Mouse (Mus musculus): ENCODE results near the gene DXBay18. TPM values are rescaled to one million over a fixed set of nuclear protein-coding genes. Genes with fewer than 3 reads are reported as not detected.
"Not testable (repeated sequence)": the region's sequence is repeated elsewhere in the genome, so short reads cannot be mapped to it uniquely, and the experiment has no call there.

DXBay18 gene
- polyA plus RNA-seq (2017; shearing (Covaris generic)) = not detected

DNA sequence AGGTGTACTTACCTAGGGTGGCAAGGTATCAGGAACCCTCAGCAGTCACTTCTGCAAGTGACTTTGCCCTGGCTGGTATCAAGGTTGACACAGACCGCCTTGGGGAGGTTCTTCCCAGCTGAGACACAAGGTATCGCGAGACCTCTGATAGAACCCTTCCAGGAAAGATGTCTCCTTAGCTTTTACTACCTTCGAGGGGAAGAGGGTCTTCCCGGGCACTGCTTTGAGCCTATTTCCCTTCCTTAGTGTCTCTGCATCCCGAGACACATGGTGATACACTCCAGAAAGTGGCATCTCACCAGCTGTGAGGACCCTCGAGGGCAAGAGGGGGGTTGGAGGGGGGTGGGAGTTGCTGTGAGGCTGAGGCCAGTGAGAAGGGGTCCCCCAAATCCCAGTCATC is at the start of gene DXBay18:
Gene DXBay18, minus strand, starts transcription at position 101 of the 400 bp plus-strand sequence.
- not testable (repeated sequence) for ATAC-seq

DNA sequence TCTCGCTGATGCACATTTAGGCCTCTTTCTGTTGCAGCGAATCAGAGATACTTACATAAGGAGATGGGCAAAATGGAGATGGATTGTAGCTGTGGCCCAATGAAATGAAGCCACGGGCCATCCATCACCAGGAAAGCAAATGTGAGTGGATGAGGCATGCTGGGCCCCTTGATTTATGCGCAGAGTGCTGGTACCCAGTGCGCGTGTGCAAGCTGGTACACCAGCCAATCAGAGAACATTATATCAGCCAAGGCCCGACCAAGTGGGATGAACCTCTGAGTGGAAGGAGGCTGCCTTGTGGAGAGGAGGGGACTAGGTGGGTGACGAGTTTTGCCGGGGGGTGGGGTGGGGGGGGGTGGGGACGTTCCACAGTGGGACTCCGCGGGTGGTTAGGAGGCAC is 42.7 kb upstream of the DXBay18 start, which contains the start of gene Xlr3b:
Gene Xlr3b, plus strand, starts transcription at position 274 of the 400 bp plus-strand sequence.
- peak; percentile 14 for ATAC-seq

DNA sequence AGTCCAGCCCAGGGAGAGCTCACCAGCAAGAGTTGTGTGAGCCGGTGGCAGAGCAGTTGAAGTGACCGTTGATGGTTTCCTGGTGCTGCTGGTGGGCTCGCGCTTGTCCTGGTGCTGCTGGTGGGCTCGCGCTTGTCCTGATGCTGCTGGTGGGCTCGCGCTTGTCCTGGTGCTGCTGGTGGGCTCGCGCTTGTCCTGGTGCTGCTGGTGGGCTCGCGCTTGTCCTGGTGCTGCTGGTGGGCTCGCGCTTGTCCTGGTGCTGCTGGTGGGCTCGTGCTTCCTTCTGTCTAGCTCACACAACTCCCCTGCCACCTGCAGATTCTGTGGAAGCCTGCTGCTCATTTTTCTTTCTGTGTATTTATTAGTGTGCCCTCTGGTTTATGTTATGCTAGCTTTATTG is 27.6 kb upstream of the DXBay18 start, which contains the start of gene Spin2d:
Gene Spin2d, minus strand, starts transcription at position 101 of the 400 bp plus-strand sequence.
- not testable (repeated sequence) for ATAC-seq

DNA sequence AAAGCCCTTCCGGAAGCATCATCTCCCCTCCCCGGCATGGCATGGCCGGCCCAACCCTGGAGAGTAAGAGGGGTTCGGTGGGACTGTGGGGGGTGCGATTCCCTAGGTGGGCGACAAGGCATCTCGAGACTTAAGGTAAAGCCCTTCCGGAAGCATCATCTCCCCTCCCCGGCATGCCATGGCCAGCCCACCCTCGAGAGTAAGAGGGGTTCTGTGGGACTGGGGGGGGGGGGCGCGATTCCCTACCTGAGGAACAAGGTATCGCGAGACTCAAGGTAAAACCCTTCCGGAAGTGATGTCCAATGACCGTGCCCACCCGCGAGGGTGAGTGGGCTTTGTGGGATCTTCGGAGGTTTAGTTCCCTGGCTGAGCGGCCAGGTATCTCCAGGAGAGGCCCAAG is 754 bp downstream of the DXBay18 start, which contains the start of gene Xlr5b:
Gene Xlr5b, plus strand, starts transcription at position 301 of the 400 bp plus-strand sequence.
- not testable (repeated sequence) for ATAC-seq

DNA sequence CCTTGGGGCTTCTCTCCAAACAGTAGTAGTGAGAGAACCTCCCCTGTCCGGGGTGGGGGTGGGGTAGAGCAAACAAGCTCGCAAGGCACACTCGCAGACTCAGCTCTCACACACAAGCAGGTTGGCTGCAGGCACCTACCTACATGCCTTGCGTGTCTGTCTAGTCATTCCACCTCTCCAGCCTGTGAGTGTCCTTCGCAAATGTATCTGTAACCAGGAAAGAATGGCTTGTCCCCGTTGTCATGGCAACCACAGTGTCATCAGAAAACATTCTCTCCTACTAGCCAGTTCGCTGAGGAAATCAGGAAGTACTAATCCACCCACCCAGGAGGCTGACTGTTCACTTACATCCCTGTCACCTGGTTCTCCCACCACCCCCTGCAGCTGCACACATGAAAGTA is 6.0 kb downstream of the DXBay18 start:
- ATAC-seq = peak; percentile 43

DNA sequence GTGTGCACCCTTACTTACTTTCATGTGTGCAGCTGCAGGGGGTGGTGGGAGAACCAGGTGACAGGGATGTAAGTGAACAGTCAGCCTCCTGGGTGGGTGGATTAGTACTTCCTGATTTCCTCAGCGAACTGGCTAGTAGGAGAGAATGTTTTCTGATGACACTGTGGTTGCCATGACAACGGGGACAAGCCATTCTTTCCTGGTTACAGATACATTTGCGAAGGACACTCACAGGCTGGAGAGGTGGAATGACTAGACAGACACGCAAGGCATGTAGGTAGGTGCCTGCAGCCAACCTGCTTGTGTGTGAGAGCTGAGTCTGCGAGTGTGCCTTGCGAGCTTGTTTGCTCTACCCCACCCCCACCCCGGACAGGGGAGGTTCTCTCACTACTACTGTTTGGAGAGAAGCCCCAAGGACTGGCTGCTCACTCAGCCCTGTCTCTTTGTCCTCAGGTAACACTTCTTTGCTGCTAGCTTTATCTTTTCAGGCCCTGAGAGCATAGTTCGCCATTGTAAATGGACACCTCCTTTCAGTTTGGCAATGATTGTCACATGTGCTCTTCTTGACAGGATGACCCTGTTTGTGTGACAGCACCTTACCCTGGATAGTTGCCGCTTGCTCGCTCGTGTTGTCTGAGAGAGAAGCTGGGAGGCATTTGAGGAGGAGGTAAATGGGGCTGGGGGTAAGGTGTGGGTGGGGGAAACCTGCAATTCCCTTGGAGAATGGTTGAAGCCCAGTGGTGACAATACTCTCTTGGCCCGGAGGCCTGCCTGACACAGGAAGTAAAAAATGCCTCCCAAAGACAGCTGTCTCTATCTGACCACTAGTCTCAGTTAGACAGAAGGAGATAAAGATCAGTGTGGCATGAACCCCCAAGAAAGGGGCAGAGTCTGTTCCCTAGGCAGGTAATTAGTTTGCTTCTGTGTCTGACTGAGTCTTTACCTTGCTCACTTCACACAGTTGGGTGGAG is 26.1 kb downstream of the DXBay18 start:
- ATAC-seq = peak; percentile 76

DNA sequence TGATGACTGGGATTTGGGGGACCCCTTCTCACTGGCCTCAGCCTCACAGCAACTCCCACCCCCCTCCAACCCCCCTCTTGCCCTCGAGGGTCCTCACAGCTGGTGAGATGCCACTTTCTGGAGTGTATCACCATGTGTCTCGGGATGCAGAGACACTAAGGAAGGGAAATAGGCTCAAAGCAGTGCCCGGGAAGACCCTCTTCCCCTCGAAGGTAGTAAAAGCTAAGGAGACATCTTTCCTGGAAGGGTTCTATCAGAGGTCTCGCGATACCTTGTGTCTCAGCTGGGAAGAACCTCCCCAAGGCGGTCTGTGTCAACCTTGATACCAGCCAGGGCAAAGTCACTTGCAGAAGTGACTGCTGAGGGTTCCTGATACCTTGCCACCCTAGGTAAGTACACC is 32.5 kb downstream of the DXBay18 start, which contains the start of gene Gm14685:
Gene Gm14685, plus strand, starts transcription at position 301 of the 400 bp plus-strand sequence.
- ATAC-seq = not testable (repeated sequence)

DNA sequence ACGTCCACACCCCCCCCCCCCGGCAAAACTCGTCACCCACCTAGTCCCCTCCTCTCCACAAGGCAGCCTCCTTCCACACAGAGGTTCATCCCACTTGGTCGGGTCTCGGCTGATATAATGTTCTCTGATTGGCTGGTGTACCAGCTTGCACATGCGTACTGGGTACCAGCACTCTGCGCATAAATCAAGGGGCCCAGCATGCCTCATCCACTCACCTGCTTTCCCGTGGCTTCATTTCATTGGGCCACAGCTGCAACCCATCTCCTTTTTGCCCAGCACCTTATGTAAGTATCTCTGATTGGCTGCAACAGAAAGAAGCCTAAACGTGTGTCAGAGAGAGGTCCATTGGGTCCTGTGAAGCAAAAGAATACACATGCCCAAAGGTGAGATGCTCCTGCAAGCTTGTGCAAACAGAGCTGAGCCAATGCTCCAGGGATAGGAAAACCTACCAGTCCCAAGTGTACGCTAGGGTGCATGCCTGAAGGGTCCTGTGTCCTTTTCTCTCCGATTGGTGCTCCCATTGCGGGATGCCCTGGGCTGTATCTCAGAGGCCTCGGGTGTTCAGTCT is 52.2 kb downstream of the DXBay18 start, which contains the start of gene Xlr3a:
Gene Xlr3a, minus strand, starts transcription at position 155 of the 568 bp plus-strand sequence.
- ATAC-seq = not testable (repeated sequence)

Other genes with a start within 250 kb of the DXBay18 start
- gene Cetn2, start 231.0 kb downstream of the DXBay18 start, polyA plus RNA-seq (2017; shearing (Covaris generic)) = 100 to 1,000 TPM; 159 to 160 TPM
- gene Nsdhl, start 230.9 kb downstream of the DXBay18 start, polyA plus RNA-seq (2017; shearing (Covaris generic)) = 10 to 100 TPM; 27.5 to 29.3 TPM
- gene Zfp185, start 162.1 kb downstream of the DXBay18 start, polyA plus RNA-seq (2017; shearing (Covaris generic)) = not detected
- not detected for gene Pnma5, start 112.3 kb downstream of the DXBay18 start, polyA plus RNA-seq (2017; shearing (Covaris generic))
- gene Pnma3, start 84.7 kb downstream of the DXBay18 start, polyA plus RNA-seq (2017; shearing (Covaris generic)) = not detected
- gene Xlr4a, start 67.0 kb downstream of the DXBay18 start, polyA plus RNA-seq (2017; shearing (Covaris generic)) = 100 to 1,000 TPM; 122 to 127 TPM
- gene Xlr3a, start 52.4 kb downstream of the DXBay18 start, polyA plus RNA-seq (2017; shearing (Covaris generic)) = under 1 TPM in 1 of 2 experiments, not detected in 1; 0.97 TPM
- gene Gm14685, start 32.4 kb downstream of the DXBay18 start, polyA plus RNA-seq (2017; shearing (Covaris generic)) = not detected
- gene Xlr5b, start 654 bp downstream of the DXBay18 start, polyA plus RNA-seq (2017; shearing (Covaris generic)) = not detected
- gene Spin2d, start 27.5 kb upstream of the DXBay18 start, polyA plus RNA-seq (2017; shearing (Covaris generic)) = not detected
- gene Xlr3b, start 42.8 kb upstream of the DXBay18 start, polyA plus RNA-seq (2017; shearing (Covaris generic)) = 10 to 100 TPM; 12.7 to 30.6 TPM
- gene Xlr4b, start 64.9 kb upstream of the DXBay18 start, polyA plus RNA-seq (2017; shearing (Covaris generic)) = 100 to 1,000 TPM; 144 to 160 TPM
- 1 to 10 TPM; 1.3 to 1.5 TPM for gene F8a, start 78.8 kb upstream of the DXBay18 start, polyA plus RNA-seq (2017; shearing (Covaris generic))
- gene Xlr4c, start 93.7 kb upstream of the DXBay18 start, polyA plus RNA-seq (2017; shearing (Covaris generic)) = 10 to 100 TPM; 85.6 to 87.3 TPM
- gene Xlr3c, start 115.9 kb upstream of the DXBay18 start, polyA plus RNA-seq (2017; shearing (Covaris generic)) = not detected
- not detected for gene Xlr5a, start 143.5 kb upstream of the DXBay18 start, polyA plus RNA-seq (2017; shearing (Covaris generic))
- not detected for gene Xlr5c, start 143.5 kb upstream of the DXBay18 start, polyA plus RNA-seq (2017; shearing (Covaris generic))
- not detected for gene Gm45015, start 187.4 kb upstream of the DXBay18 start, polyA plus RNA-seq (2017; shearing (Covaris generic))
- 10 to 100 TPM; 11.0 to 11.6 TPM for gene Zfp275, start 193.2 kb upstream of the DXBay18 start, polyA plus RNA-seq (2017; shearing (Covaris generic))
- not detected for gene Gm18336, start 249.3 kb upstream of the DXBay18 start, polyA plus RNA-seq (2017; shearing (Covaris generic))